Mouse (Mus musculus) spleen, adult 2 months (tissue): ENCODE results near the gene Alkbh1.

ENCODE experiments used
- CTCF ChIP-seq: fragments of 200-500 bp; IDR thresholded peaks from 2 replicates; pipeline ENCODE4 v1.5.1; 2011; ENCODE audit warnings: mild to moderate bottlenecking, inconsistent platforms; ENCODE audit not compliant: insufficient read depth, insufficient read length, insufficient replicate concordance; ENCODE audit errors: extremely low read depth
- POLR2A ChIP-seq: fragments of 200-500 bp; IDR thresholded peaks from 2 replicates; pipeline ENCODE4 v1.6.1; 2011; ENCODE audit warnings: low read depth, low read length, inconsistent platforms

DNA sequence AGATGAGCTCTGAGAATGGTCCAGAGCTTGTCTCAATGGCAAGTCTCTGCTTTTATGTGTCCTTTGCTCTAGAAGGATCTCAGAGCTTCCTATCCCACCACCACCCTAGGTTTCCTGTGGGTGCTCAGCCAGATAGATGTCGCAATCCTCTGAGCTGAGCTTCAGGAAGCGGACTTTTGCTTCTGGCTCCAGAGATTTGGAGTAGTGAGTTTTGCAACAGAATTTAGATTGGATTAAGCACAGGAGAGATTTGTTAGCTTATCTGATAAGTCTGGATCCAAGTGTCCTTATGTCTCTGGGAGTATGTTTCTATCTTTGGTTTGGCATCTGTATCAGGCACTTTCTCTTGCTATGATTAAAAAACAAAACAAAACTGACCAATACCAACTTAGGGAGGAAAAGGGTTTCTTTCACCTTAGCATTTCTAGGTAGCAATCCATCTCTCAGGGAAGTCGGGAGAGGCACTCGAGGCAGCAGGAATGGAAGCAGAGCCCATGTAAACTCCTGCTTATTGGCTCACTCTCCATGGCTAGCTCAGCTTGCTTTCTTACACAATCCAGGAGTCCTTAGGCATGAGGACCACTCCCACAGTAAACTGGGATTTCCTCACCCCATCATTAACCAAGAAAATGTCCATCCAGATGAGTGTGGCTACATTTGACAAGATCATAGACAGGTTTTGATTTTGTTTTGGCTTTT, 50.2 kb downstream of the Alkbh1 start:
- TF ChIP-seq CTCF = no peak
- no peak for TF ChIP-seq POLR2A
